Mouse (Mus musculus): ENCODE results near the gene Stra8.
A peak's percentile ranks its signal among the peaks of the same experiment; 100 is the strongest.

The Stra8 gene

GRCm38 (mm10) chr6:34943499-34943898 lies 23.5 kb downstream of the Stra8 start:
- DNase-seq, result no peak

GRCm38 (mm10) chr6:34946486-34947079 lies 26.6 kb downstream of the Stra8 start:
- DNase-seq, result no peak

- DNase-seq, result no peak
These were observed 28.5 kb downstream of the Stra8 start for GRCm38 (mm10) chr6:34948461-34948860.

- no peak for DNase-seq
These were observed 31.6 kb downstream of the Stra8 start for GRCm38 (mm10) chr6:34951518-34951917.

- no peak for DNase-seq
These were observed 32.1 kb downstream of the Stra8 start for GRCm38 (mm10) chr6:34951956-34952667.

GRCm38 (mm10) chr6:34954926-34955861 lies 35.2 kb downstream of the Stra8 start:
- DNase-seq, result peak; percentile 27

- no peak for DNase-seq
These were observed 35.9 kb downstream of the Stra8 start for GRCm38 (mm10) chr6:34955862-34956241.

GRCm38 (mm10) chr6:34959131-34959530 lies 39.2 kb downstream of the Stra8 start:
- DNase-seq, result no peak

GRCm38 (mm10) chr6:34964550-34964949 lies 44.6 kb downstream of the Stra8 start:
- no peak for DNase-seq

- DNase-seq, result no peak
These were observed 46.0 kb downstream of the Stra8 start for GRCm38 (mm10) chr6:34965819-34966539.

- no peak for DNase-seq
These were observed 51.2 kb downstream of the Stra8 start for GRCm38 (mm10) chr6:34971181-34971580.

- no peak for DNase-seq
These were observed 59.3 kb downstream of the Stra8 start for GRCm38 (mm10) chr6:34979291-34979690.

- DNase-seq, result no peak
These were observed 60.7 kb downstream of the Stra8 start for GRCm38 (mm10) chr6:34980661-34981060.

GRCm38 (mm10) chr6:34987085-34987645 lies 67.2 kb downstream of the Stra8 start:
- no peak for DNase-seq

- no peak for DNase-seq
These were observed 68.3 kb downstream of the Stra8 start, which contains the start of gene Slc23a4 for GRCm38 (mm10) chr6:34988081-34988761. Slc23a4 (minus strand) TSS chr6:34988404.

All from kidney, adult 18-20 months (tissue).